Mouse (Mus musculus) cerebellum, postnatal 36 days (tissue): ENCODE data around the gene Speg.

Experiments used
- DNase-seq, 2 experiments: peaks; one replicate each; pipeline ENCODE4 v3.0.0; 2021 to 2022; ENCODE audit warnings: mixed read lengths in 2 of 2

The Speg gene

DNA sequence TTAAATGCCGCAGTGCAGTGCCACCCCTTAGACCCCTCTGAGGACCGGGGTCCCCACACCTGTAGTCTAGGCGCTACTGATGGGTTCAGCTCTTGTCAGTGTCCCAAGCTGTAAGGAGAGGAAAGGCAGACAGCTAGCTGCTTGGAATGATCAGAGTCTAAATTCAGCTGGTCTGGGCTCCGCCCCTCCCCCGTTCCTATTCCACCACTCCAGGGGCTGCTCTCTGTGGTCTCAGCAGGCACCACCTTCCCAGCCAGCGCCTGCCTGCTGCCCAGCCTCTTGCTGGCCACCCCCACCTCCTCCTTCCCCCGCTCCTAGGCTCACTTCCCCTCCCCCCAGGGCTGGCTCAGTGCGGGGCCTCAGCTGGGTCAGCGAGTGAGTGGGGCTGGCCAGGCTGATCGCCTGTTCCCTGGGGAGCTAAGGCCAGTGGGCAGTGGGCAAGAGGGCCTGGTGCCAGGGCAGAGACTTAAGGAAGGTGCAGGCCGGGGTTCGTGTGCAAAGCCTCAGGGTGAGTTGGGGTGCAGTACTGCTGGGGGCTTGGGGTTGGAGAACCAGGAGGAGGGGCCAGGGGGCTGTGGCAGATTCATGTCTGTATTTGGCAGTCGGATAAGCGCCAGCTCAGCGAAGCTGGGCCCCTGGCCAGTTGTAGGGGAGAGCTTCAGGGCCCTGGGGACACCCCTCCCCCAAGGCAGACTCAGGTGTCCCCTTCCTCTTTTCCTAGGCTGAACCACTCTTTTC is 24.8 kb downstream of the Speg start:
- no peak for DNase-seq

DNA sequence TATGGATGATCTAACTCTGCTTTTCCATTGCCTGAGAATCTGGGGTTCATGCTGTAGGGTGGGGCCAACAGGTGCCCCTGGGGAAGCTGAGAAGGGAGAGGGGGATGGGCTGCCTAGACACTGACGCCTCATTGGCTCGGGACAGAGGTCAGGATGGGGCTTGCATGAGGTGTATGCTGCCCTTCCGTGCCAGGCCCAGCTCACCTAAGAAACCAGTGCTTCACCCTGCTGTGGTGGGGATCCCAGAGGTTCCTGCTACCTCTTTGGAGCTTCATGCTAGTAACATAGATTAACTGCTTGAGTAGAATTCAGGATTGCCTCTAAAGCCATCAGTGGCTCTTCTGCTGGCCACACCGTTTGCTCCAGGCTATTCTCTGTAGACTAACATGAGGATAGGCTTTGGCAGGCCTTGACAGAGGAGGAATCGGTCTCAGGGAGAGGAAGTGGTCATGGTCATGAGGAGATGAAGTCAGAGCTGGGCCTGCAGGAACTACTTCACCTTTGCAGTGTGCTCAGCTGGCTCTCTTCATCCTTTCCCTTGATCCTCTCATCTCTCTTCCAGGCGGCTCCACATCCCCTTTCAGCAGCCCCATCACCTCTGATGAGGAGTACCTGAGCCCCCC is 25.5 kb downstream of the Speg start:
- DNase-seq: no peak

DNA sequence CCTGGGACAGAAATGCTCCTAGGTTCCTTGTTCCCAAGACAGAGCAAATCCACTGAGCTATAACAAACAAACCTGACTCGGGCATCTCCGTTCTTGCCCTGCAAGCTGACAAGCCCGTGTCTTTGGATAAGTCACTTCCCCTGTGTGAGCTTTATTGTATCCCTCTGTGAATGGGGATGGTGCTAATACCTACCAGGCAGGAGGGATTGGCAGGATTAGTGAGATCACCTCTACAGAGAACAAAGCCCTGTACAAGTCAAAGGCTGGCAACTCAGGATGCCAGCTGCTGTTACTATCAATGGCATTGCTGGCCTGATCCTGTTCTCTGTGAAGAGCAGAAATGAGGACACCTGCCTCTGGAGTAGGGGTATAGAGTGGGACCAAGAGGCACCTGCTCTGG is 30.4 kb downstream of the Speg start:
- no peak for DNase-seq

DNA sequence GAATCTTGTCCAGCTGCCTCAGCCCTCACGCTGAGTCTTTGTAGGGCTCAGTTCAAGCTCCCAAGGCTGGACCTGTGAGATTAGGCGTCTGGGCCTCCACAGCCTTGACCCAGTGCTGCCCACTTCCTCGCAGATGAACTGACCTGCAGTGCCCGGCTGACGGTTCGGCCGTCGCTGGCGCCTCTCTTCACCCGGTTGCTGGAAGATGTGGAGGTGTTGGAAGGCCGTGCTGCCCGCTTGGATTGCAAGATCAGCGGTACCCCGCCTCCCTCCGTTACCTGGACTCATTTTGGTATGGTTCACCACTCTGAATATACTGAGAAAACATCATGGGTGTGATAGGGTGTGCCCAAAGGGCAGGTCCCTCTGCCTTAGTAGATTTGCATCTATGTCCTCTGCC is 31.1 kb downstream of the Speg start:
- no peak for DNase-seq

DNA sequence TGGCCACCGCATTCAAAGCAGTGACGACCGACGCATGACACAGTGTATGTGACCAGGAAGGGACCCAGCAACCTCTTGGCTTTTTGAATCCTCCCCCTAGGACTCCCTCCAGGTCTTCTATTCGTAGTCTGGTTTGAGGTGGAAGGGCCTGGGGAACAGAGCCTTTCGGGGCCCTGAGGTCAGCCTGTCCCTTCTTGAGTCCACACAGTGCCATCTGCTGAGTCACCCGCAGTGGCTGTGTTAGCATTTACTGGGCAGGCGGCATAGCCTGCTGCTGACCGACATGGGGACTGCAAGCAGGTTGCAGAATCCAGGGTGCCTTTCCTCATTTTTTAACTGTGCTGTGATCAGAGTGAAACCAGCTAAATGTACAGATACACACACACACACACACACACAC is 32.0 kb downstream of the Speg start:
- DNase-seq: no peak

DNA sequence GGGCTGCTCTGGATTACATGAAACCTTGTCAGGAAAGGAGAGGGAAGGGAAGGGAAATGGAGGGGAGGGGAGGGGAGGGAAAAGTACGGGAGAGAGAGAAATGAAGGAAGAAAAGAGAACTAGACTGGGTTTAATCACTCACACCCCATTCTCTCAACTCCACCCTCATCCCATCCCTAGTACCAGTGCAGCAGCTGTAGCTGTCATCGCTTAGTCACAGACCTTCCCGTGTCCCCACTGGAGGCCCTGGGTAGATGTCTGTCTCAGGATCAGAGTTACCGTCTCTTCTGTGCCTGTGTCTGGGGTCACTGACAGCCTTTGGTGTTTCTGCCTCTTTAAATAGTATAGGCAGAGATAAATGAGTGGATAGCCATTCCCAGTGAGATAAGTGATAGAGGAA is 33.1 kb downstream of the Speg start:
- DNase-seq: no peak

DNA sequence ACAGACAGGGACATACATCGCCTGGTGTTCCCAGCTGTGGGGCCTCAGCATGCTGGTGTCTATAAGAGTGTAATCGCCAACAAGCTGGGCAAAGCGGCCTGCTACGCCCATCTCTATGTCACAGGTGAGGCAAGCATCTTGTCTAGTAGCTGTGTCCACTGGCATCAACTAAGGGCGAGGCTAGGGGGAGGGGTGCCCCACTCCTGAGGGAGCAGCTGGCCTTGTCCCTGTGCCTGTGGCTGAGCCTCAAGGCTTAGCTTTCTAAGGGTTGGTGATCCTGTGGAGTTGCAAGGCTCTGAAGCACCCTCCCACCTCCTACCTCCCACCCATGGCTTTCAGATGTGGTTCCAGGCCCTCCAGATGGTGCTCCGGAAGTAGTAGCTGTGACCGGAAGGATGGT is 34.9 kb downstream of the Speg start:
- no peak for DNase-seq

DNA sequence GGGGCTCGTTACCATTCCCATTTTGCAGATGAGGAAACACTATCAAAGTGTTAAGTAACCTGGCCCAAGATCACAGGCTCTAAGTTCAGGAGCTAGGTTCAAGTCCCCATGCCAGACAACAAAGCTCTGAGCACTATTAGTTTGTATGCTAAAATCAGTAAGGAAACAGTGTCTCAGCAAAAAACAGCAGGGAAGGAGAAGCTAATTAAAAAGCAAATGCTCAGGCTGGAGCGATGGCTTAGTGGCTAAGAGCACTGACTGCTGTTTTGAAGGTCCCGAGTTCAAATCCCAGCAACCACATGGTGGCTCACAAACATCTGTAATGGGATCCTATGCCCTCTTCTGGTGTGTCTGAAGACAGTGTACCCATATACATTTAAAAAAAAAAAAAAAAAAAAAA is 37.1 kb downstream of the Speg start:
- no peak for DNase-seq

DNA sequence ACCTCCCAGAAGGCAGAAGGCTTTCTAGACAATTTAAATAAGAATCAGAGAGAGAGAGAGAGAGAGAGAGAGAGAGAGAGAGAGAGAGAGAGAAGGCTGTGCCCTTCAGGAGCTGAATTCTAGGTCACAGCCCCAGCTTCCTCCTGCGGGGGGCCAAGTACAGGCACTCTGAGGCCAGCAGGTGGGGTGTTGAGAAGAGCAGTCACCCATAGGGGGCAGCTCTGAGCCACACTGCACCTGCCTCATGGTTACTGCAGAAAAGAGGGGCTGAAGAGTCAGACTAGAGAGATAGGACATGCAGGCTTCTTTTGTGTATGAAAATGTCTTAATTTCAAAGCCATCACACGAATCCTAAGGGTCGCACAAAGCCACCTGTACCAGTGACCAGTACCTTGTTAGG is 38.7 kb downstream of the Speg start:
- DNase-seq: peak; percentile 83 to 86

DNA sequence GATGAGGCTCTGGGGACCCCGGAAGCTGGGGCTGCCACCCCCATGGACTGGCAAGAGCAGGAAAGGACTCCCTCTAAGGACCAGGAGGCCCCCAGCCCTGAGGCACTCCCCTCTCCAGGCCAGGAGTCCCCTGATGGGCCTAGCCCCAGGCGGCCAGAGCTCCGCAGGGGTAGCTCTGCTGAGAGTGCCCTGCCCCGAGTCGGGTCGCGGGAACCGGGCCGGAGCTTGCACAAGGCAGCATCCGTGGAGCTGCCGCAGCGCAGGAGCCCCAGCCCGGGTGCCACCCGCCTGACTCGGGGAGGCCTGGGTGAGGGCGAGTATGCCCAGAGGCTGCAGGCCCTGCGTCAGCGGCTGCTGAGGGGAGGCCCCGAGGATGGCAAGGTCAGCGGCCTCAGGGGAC is 46.7 kb downstream of the Speg start:
- DNase-seq: no peak

DNA sequence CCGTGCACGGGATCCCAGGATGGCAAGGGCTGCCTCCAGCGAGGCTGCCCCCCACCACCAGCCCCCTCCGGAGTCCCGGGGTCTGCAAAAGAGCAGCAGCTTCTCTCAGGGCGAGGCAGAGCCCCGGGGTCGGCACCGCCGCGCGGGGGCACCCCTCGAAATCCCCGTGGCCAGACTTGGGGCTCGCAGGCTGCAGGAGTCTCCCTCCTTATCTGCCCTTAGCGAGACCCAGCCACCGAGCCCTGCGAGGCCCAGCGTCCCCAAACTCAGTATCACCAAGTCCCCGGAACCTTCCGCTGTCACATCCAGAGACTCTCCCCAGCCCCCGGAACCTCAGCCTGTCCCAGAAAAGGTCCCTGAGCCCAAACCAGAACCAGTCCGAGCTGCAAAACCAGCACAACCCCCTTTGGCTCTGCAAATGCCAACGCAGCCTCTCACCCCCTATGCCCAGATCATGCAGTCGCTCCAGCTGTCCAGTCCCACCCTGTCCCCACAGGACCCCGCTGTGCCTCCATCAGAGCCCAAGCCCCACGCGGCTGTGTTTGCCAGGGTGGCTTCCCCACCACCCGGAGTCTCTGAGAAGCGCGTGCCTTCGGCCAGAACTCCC is 47.2 kb downstream of the Speg start:
- no peak for DNase-seq

DNA sequence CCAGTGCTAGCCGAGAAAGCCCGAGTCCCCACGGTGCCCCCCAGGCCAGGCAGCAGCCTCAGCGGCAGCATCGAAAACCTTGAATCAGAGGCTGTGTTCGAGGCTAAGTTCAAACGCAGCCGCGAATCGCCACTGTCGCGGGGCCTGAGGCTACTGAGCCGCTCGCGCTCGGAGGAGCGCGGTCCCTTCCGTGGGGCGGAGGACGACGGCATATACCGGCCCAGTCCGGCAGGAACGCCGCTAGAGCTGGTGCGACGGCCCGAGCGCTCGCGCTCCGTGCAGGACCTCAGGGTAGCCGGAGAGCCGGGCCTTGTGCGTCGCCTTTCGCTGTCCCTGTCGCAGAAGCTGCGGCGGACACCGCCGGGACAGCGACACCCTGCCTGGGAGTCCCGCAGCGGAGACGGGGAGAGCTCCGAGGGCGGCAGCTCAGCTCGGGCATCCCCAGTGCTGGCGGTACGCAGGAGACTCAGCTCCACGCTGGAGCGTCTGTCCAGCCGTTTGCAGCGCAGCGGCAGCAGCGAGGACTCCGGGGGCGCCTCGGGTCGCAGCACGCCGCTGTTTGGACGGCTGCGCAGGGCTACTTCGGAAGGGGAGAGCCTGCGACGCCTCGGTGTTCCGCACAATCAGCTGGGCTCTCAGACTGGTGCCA is 47.9 kb downstream of the Speg start:
- peak in 1 of 2 experiments; percentile 43 for DNase-seq

DNA sequence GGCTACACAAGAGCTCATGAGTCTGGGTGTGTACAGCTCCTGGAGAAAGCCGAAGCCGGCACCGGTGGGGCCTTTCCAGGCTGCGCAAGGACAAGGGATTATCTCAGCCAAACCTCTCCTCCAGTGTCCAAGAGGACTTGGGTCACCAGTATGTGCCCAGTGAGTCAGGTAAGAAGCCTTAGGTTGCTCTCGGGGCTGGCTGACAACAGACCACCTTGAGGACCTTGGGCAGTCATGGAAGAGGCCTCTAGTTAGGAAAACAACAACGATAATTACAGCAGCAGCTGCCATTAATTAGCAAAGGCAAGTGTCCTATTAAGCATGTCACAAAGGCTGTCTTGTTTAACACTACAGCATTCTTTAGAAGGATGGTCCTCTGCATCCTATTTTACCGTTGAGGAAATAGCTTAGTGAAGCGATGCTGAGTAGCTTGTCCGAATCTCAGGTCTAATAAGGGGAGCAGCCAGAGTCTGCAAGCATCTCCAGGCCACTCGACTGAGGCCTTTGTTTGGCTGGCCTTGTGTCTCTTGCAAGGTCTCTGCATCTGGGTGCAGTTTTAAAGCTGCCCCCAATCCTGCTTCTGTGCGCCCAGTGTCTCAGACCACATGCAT is 48.8 kb downstream of the Speg start:
- no peak for DNase-seq

DNA sequence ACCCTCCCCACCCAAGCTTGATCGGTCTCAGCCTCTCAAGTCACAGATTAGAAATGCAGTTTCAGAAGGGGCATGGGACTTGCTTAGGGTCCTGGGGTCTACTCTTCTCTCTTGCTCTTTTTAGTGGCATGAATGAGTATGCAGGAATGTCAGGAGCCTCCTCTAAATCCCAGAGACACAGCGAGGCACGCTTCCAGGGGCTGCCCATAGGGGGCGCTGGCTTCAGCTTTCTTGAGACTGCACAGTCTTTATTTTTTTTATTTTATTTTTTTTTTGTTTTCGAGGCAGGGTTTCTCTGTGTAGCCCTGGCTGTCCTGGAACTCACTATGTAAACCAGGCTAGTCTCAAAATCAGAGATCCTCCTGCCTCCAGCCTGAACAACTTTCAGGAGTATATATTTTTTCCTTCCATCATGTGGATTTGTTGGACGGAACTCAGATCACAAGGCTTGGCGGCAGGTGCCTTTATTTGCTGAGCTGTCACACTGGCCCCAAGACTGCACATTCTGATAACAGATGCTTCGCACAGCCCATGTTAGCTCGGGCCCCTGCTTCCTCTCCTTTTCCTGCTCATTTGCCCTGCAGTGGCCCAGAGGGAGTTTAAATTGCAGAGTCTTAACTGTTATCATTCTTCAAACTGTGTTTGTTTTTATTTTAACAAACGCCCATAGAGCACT is 50.8 kb downstream of the Speg start:
- DNase-seq: peak; percentile 75 to 83

DNA sequence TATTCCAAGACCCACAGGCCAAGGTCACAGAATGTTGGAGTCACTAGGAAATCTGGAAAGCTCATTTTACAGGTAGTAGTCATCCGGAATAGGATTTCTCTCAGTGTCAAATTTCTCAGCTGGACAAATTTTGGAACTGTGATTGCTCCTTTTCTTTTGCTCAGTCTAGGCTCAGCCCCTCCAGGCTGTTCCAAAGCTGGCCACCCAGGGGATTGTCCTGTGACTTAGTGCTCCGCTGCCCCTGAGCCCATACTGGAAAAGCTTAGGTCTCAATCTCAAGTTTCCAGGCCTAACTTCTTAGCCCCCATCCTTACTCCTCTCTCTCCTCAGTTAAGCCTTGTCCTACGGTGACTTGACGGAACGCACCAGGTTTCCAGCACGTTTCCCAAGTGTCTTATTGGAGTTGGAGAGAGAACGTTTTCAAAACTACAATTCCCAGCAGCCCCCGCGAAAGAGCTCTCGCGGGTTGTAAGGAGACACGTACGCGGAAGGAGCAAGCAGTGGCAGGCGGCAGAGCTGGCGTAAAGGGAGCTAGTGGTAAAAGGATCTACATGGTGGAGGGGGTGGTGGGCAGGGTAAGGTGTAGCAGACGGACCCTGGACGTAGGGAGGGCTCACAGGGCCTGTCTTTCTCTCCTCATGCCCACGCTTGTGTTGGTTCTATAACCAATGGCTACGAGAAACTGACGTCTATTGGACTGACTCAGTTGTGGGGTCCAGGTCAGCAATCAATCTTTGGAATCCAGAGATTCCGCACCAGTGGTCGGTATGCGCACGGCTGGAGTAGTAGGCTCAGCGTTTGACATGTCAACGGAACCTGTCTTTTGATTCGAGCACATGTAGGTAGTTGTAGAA is 60.6 kb downstream of the Speg start, which contains the start of gene Gmppa:
Gmppa (plus strand) TSS at position 456 of the 854 bp plus-strand sequence.
- DNase-seq: peak; percentile 76 to 78

DNA sequence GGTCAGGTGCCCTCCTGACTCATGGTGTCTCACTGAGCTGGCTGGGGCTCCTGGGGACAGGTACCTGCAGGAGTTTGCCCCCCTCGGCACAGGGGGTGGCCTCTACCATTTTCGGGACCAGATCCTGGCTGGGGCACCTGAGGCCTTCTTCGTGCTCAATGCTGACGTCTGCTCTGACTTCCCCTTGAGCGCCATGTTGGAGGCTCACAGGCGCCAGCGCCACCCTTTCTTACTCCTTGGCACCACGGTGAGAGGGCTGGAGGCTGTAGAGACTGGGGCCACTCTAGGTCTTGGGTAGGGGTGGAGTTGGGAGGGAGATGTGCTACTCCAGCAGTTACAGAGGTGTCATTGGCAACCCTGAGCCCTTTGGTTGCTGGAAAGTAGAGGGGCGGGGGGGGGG is 63.7 kb downstream of the Speg start:
- DNase-seq: no peak

DNA sequence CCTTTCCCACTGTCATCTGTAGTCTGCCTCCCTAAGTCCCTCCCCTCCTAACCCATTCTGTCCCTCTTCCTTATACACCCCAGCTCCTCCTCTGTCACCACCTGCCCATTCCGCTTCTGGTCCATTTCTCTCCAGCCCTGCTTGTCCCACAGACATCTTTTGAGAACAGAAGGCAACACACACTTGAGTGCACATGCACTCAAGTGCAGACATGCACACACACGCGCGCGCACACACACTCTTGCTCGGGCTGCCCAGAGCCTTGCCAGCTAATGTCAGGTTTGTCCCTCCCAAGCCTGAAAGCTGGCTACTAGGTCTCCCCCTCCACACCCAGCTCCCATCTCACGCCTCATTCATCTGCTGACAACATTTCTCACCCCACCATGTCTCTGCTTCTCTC is 65.6 kb downstream of the Speg start:
- peak; percentile 55 to 57 for DNase-seq

DNA sequence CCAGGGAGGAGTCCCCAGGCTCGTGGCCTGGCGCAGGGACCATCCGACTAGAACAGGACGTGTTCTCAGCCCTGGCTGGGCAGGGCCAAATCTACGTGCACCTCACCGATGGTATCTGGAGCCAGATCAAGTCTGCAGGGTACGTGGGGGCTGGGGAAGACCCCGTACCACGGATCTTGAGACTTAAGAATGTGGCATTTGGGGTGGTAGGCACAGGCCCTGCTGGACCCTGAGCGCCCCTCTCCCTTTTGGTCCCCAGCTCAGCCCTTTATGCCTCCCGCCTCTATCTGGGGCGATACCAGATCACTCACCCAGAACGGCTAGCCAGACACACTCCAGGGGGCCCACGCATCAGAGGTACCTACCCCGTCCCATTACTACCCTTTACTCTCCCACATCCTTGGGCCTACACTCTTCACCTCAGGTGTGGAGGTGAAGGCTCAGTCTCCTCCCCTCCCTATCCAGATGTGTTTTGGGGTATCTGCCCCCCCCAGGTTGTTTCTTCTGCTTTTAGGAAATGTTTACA is 66.4 kb downstream of the Speg start:
- DNase-seq: no peak

DNA sequence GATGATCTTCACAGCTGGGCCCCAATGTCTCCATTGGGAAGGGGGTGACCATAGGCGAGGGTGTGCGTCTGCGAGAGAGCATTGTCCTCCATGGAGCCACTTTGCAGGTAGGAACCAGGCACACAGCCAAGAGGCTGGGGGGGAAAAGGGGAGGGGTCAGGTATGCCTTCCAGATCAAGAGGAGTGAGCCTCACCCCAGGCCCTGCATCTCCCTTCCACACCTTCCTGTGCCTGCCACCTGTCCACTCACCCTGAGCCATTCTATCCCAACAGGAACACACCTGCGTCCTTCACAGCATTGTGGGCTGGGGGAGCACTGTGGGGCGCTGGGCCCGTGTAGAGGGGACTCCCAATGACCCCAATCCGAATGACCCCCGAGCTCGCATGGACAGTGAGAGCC is 67.1 kb downstream of the Speg start:
- peak; percentile 59 to 62 for DNase-seq

DNA sequence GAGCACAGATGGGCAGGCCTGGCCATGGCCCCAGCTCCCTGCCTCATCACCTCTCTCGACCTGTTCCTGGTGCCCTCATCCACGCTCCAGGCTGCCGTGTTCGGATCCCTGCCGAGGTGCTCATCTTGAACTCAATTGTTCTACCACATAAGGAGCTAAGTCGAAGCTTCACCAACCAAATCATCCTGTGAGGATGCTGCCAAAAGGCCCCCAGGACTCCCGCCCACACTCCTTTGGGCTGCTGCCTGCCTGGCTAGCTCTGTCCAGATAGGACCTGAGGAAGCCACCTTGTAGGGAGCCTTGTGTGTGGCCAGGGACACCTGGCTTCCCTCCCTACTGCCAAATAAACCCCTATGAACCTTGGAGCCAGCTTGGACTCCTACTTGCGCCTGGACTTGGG is 67.7 kb downstream of the Speg start:
- DNase-seq: peak; percentile 84 to 88

DNA sequence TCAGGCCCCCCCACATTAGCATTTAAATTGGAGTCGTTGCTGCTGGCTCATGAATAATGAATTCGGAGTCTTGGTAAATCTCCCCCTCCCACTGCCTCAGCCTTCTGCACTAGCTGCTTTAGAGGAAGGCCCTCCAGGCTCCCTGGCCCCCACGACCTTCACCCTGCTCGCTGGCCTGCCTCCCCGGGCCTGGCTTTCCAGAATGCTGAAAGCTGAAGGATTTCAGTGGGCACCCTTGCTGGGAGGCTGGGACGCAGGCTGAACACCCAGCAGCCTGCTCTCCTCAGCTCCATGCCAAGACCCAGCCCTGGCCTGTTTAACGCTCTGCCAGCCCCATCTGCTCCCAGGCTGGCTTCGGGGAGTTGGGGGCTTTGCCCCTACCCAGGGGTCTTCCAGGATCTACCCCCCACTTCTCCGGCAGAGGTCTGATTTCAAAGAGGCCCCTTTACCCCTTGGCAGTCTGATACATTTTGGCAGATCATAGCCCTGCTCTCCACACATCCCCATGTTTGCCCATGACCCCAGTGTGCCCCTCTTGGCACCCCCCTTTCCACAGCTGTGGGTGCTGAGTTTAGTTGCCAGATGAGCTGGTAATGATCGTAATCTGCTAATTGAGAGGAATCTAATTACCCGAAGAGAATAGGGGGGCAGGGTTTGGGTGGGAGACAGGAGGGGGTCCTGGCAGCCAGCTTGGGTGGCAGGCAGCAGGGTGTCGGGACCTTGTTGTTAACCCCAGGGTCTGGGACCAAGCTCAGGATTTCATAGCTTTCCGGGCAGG is 68.3 kb downstream of the Speg start:
- peak; percentile 66 to 70 for DNase-seq
